Mouse (Mus musculus) ovary, postnatal 14 days (tissue): ENCODE results near the gene Ppp1r12a.

Source experiments
- DNase-seq: peaks from one replicate; pipeline ENCODE4 v3.0.0; 2022; ENCODE audit warnings: low spot score

Gene Ppp1r12a

GRCm38 (mm10) chr10:108333642-108334041, 171.6 kb downstream of the Ppp1r12a start:
- DNase-seq, result no peak
